Mouse (Mus musculus) megakaryocyte, adult 5-6 weeks (primary cell): ENCODE measurements around the gene Gstp1. TPM values are rescaled to one million over a fixed set of nuclear protein-coding genes. Genes with fewer than 3 reads are reported as not detected.
"Not testable (repeated sequence)": the region's sequence is repeated elsewhere in the genome, so short reads cannot be mapped to it uniquely, and the experiment has no call there.

Experiments used
- ATAC-seq: 2 replicates; pipeline ENCODE4 v1.8.0; 2016; ENCODE audit warnings: mild to moderate bottlenecking, inconsistent platforms; ENCODE audit not compliant: poor library complexity, severe bottlenecking
- total RNA-seq, 2 experiments: library from RNA; stranded (forward) in 1 of 2; stranded (reverse) in 1 of 2; fragments of 153-499, 151-499 nt in 1 of 2; fragments of 221-1000, 200-1000 nt in 1 of 2; gene quantifications; 2 replicates each; pipeline versions ENCODE4 v1.2.3 to v1.2.4; 2015 to 2017

Gstp1 gene
- total RNA-seq, 2 experiments from 2014 or later = 69.5 to 287 TPM

DNA sequence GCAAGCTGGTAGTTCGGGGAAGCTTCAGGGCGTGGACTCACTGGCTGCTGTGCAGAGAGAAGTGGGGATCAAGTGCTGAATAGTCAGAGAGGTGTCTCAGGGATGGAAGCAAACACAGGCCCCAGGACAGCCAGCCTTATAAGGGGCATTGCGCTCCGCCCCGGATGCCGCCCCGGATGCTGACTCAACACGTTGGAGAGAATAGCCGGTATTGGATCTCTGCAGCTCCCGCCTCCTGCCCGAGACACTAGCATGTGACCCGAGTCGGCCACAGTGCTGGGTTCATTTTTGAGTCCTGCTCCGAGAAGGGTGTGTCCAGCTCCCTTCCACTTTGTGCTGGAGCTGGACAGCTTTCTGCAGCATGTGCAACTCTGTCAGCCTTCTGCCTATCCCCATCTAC, 4.3 kb upstream of the Gstp1 start:
- ATAC-seq = no peak

GRCm38 (mm10) chr19:4041500-4041899, 3.7 kb upstream of the Gstp1 start:
- not testable (repeated sequence) for ATAC-seq

GRCm38 (mm10) chr19:4040941-4041340, 3.2 kb upstream of the Gstp1 start:
- not testable (repeated sequence) for ATAC-seq

GRCm38 (mm10) chr19:4037154-4037787, 514 bp downstream of the Gstp1 start:
- ATAC-seq = not testable (repeated sequence)

- no peak for ATAC-seq
Observed at GRCm38 (mm10) chr19:4036327-4037045, 1.3 kb downstream of the Gstp1 start.

- no peak for ATAC-seq
Observed at GRCm38 (mm10) chr19:4033742-4034141, 4.0 kb downstream of the Gstp1 start.

GRCm38 (mm10) chr19:4033298-4033697, 4.5 kb downstream of the Gstp1 start:
- no peak for ATAC-seq

DNA sequence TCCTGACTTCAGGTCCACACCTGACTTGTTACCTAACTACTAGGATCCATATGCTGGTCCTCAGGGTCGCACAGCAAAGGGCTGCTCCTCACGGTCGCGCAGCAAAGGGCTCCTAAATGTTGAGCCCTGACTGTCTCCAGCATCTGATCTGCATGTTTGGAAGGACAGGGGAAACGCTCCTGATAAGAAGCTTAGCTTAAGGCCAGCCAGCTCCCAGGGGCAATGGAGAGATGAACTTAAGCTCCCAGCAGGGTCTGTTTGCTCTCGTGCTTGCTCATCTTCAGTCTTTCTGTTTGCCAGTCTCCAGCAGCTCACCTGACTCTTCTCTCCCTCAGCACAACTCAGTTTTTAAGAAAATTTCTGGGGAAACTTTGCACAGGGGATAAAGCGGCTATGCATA, 5.1 kb downstream of the Gstp1 start:
- ATAC-seq = no peak

DNA sequence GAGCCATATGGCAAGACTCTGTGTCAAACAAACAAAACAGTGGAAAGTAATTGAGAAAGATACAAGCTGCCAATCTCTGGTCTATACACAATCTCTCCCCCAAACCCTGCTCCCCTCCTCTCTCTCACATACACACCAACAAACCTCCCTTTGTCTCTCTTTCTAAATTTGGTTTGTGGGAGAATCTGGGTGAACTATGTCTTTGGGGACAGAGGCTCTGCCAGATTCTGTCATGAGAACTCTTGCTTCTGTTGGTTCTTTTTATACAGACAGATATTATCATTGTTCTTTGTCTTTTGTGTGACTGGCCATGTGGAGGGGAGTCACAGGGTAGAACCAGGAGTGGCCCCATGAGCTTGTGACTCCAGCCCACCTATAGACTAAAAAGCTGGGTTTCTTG, 10.2 kb downstream of the Gstp1 start:
- ATAC-seq = no peak

DNA sequence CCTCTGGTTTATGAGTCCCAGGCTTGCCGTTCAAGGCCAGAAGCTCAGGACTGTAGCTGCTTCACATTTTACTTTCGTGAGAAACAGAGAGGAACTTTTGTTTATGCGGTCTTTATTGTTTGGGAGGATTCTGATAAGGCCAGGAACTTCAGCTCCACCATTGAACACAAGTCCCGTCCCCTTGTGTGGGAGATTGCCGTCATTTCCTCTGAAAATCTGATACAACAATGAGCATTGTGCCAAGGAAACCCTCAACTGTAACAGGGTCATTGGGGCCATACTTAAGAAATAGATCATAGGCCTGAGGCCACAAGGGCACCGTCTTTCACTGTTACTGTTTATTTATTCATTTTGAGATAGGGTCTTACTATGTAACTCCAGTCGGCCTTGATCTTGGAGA, 14.6 kb downstream of the Gstp1 start:
- no peak for ATAC-seq

DNA sequence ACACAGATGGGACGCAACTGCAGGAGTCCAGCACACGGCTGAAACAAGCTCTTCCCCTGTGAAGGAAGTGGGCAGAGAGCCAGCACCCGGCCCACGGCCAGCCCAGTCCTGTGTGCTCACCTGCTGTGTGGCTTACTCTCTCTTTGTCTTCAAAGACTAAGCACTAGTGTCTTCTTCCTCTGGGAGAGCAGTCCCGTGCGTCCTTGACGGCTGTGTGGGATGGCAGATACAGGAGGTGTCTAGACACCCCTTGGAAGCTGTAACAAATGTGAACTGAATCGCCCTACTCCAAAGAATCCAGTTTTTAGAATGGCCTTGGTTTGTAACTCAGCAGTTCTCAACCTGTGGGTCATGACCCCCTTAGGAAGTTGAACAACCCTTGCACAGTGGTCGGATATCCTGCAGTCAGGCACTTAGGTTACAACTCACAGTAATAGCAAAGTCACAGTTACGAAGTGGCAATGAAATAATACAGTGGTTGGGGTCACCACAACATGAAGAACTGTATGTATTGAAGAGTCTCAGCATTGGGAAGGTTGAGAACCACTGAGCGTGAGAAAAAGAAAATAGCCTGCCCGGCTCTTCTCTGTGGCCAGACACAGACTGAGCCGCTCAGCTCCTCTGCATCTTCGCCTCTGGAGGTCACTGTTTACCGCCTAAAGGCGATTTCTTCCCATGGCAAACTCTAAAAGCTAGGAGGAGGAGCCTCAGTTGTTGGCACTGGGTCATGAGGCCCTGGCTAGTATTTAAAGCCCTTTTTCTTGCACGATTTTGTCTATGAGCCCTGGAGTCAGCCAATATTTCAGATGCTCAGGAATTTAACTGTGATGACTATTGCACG, 18.8 kb downstream of the Gstp1 start:
- ATAC-seq = peak; percentile 96

GRCm38 (mm10) chr19:4017921-4018587, 19.7 kb downstream of the Gstp1 start:
- ATAC-seq = no peak

GRCm38 (mm10) chr19:4015635-4016034, 22.1 kb downstream of the Gstp1 start:
- ATAC-seq = no peak

DNA sequence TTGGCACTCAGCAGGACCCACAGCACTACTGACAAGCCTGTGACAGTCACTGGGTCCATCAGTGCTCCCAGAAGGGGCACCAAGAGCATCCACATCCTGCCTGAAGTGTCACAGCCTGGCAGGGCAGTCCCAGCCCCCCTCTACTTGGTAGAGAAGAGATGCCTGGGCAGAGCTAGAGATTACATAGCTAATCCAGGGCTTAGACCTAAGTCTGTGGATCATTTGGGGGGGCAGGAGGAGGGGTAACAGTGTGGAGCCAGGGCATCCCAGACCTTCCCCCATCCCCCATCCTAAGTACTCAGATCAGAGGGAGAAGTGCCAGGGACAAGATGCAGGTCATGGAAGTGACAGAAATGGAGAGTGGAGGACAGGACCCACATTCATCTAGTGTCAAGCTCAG, 23.0 kb downstream of the Gstp1 start:
- ATAC-seq = no peak

- ATAC-seq = peak; percentile 9; the same call in 1 of the 2 replicates
Observed at GRCm38 (mm10) chr19:4013066-4013465, 24.7 kb downstream of the Gstp1 start.

DNA sequence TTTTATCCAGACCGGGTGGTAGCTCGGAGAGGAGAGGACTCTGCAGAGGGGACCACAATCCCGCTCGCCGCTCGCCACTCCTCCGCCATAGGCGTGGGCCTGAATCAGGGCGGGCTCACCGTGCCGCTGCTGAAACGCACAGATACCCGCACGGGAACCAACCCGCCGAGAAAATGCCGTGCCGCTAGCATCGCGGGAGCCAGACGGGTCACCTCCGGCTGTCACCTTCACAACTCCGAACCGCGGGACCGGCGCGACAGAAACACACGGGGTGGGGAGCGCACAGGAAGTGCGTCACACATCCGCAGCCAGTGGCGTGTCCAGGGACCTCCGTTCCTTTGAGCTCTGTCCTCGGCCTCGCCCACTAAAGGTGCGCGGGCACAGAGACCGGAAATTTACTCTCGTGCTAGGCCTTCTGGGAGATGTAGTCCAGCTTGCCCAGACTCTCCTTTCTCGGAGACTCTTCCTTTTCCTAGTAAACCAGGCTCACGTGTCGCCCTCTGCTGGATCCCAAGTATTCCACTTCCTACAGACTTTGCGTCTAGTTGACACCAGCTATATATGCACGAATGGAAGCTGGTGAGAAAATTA, 25.3 kb downstream of the Gstp1 start, which contains the start of gene Ndufv1:
Gene Ndufv1 (minus strand): TSS at position 375 of the 591 bp plus-strand sequence.
- ATAC-seq = peak; percentile 99

DNA sequence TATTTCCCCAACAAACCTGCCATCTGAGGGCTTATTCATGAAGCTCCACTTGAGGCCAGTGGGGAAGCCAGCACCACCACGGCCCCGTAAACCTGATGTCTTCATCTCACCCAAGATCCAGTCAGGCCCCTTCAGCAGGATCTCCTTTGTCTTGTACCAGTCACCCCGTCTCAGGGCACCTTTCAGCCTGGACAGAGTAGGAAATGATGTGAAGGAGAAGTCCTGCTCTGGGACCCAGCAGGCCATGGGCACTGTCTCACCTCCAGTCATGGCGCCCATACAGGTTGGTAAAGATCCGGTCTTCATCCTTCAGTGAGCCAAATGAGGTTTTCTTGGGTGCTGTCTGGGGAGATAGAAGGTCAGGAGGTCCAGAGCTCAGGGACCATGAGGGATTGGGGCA, 26.7 kb downstream of the Gstp1 start:
- ATAC-seq = no peak

GRCm38 (mm10) chr19:4005971-4006370, 31.8 kb downstream of the Gstp1 start:
- no peak for ATAC-seq

DNA sequence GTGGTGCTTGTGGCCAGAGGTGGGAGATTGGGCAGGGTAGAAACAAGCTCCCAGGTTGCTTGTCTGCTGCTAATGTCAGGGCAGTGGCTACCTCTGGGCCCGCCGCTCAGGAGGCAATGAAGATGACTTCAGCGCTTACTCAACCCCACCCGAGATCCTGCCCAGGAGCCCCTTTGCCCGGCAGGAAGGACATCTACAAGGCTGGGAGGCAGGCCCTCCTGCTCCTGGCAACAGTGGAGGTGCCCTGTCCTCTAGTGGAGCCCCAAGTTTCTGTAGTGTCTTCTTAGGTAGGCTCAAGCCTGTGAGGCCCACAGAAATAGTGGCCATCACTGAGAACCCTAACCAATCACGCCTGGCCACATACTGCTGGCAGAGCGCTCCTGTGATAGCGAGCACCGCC, 32.7 kb downstream of the Gstp1 start:
- ATAC-seq = no peak

- no peak for ATAC-seq
Observed at GRCm38 (mm10) chr19:4004331-4004730, 33.5 kb downstream of the Gstp1 start.

DNA sequence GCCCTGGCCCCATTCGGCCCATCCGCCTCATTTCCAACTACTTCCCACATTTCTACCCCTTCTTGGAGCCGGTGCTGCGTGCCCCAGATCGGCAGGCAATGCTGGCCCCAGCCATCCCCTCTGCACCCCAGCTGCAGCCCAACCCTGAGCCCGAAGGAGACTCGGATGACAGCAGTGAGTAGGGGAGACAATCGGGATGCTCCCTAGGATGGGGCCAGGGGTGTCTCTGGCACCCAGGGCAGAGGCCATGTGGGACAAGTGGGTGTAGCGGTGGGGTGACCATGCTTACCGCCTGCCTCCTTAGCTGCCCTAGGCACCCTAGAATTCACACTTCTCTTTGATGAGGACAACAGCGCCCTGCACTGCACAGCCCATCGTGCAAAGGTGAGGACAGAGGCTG, 34.1 kb downstream of the Gstp1 start:
- ATAC-seq = no peak
